Mouse (Mus musculus) hindbrain, embryonic 12.5 days (tissue): ENCODE measurements around the gene B4galnt1. TPM values are rescaled to one million over a fixed set of nuclear protein-coding genes. Genes with fewer than 3 reads are reported as not detected.

ENCODE experiments used
- ATAC-seq: fragments of 200-750 bp; cut with Nextera tagmentation; 2 replicates; pipeline ENCODE4 v1.8.0; 2017; ENCODE audit warnings: moderate TSS enrichment; ENCODE audit not compliant: low FRiP score
- H3K27ac ChIP-seq: fragments of 300-500 bp; sonication (generic); 2 replicates; pipeline ENCODE4 v1.5.1; 2016; ENCODE audit warnings: mild to moderate bottlenecking
- H3K27me3 ChIP-seq: fragments of 300-500 bp; sonication (generic); 2 replicates; pipeline ENCODE4 v1.6.1; 2016; ENCODE audit warnings: mild to moderate bottlenecking
- H3K36me3 ChIP-seq: fragments of 300-500 bp; sonication (generic); 2 replicates; pipeline ENCODE4 v1.6.1; 2016; ENCODE audit warnings: mild to moderate bottlenecking
- H3K4me1 ChIP-seq: fragments of 300-500 bp; sonication (generic); 2 replicates; pipeline ENCODE4 v1.6.1; 2016
- H3K4me2 ChIP-seq: fragments of 300-500 bp; sonication (generic); replicated peaks from 2 replicates; pipeline ENCODE4 v1.6.1; 2016; ENCODE audit warnings: mild to moderate bottlenecking
- H3K4me3 ChIP-seq: fragments of 300-500 bp; sonication (generic); 2 replicates; pipeline ENCODE4 v1.5.1; 2016; ENCODE audit warnings: mild to moderate bottlenecking
- H3K9ac ChIP-seq: fragments of 300-500 bp; sonication (generic); 2 replicates; pipeline ENCODE4 v1.6.1; 2016; ENCODE audit warnings: mild to moderate bottlenecking, moderate library complexity
- H3K9me3 ChIP-seq: fragments of 300-500 bp; sonication (generic); replicated peaks from 2 replicates; pipeline ENCODE4 v1.6.1; 2016; ENCODE audit warnings: mild to moderate bottlenecking
- WGBS: fragments of 180-500 bp; shearing (Covaris S2); methylation state at CpG from one replicate; pipeline ENCODE4 v1.1.7; 2016; 5-methylcytosine and 5-hydroxymethylcytosine counted together
- polyA plus RNA-seq: library from polyadenylated mRNA; unstranded; fragments of >200 nt; fragmentation: Nextera tagmentation; extraction: Ambion mirVana; gene quantifications from 2 replicates; pipeline ENCODE4 v1.2.1, GENCODE M21; 2016

Gene B4galnt1
- polyA plus RNA-seq = 21.6 and 25.8 TPM in 2 replicates

- WGBS = 2% methylated on average over 51 of the region's 52 CpGs
- H3K27me3 ChIP-seq = peaks cover 49% of the 10 kb centered on the region
- H3K9me3 ChIP-seq = no peaks in the 10 kb centered on the region
- H3K9ac ChIP-seq = peak within 1 kb of the TSS; percentile 87
- peak within 1 kb of the TSS; percentile 86 for H3K27ac ChIP-seq
- peak; percentile 92 for ATAC-seq
- H3K4me2 ChIP-seq = peak within 1 kb of the TSS; percentile 99
- H3K4me1 ChIP-seq = peaks cover 12% of the 10 kb centered on the region
- H3K36me3 ChIP-seq = no peaks in the 10 kb centered on the region
- peak within 1 kb of the TSS; percentile 68 for H3K4me3 ChIP-seq
These were observed at the start of gene B4galnt1 for GRCm38 (mm10) chr10:127164631-127165353. B4galnt1 (plus strand) TSS chr10:127165225.

- H3K27ac ChIP-seq = no peak overlapping the region
- no peak for ATAC-seq
- no peak overlapping the region for H3K4me3 ChIP-seq
- H3K36me3 ChIP-seq = peaks cover 44% of the 10 kb centered on the region
- H3K4me2 ChIP-seq = no peak overlapping the region
- H3K27me3 ChIP-seq = no peaks in the 10 kb centered on the region
- 94% methylated on average over 11 of the region's 11 CpGs for WGBS
- H3K9me3 ChIP-seq = no peaks in the 10 kb centered on the region
- no peak overlapping the region for H3K9ac ChIP-seq
- peaks cover 24% of the 10 kb centered on the region for H3K4me1 ChIP-seq
These were observed 46.6 kb upstream of the B4galnt1 start for GRCm38 (mm10) chr10:127118470-127118869.

- H3K27me3 ChIP-seq = no peaks in the 10 kb centered on the region
- H3K27ac ChIP-seq = no peak overlapping the region
- H3K36me3 ChIP-seq = peaks cover 41% of the 10 kb centered on the region
- no peak overlapping the region for H3K4me3 ChIP-seq
- H3K4me2 ChIP-seq = no peak overlapping the region
- 92% methylated on average over 10 of the region's 10 CpGs for WGBS
- H3K4me1 ChIP-seq = peaks cover 24% of the 10 kb centered on the region
- H3K9me3 ChIP-seq = no peaks in the 10 kb centered on the region
- ATAC-seq = no peak
- H3K9ac ChIP-seq = no peak overlapping the region
These were observed 45.8 kb upstream of the B4galnt1 start for GRCm38 (mm10) chr10:127119229-127119628.

DNA sequence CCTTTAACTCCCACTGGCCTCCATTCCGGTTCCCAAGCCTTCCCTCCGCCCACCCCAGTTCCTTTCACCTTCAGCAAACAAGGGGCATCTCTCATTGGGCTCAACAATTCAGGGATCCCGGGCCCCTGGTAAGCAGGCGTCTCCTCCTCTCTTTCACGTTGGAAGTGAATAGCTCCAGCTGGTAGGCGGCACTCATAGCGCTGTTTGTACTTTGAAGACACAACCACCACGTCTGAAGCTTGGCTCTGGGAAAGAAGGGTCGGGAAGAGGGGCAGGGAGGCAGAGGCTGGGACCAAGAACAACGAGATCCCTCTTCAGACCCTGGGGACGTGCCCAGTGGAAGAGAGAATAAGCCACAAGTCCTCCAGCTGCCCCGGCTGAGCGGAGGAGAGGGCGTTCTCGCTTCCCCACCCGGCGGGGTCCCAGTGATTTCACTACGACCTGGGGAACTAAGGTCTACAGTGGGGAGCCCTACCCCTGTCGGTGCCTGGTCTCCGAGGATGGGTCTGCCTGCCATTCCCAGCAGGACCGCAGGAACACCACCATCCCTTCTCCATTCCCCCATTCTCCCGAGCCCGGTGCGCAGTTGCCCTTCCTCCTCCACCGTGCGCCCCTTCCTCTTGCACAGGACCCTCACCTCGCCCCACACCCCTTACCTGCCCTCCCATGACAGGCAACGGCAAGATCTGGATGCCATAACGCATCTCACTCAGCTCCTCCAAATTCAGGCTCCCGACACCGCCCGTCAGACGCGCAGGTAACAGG is 44.5 kb upstream of the B4galnt1 start:
- H3K36me3 ChIP-seq = peaks cover 36% of the 10 kb centered on the region
- H3K4me2 ChIP-seq = peak overlapping the region; percentile 94
- peak overlapping the region; percentile 89 for H3K9ac ChIP-seq
- no peaks in the 10 kb centered on the region for H3K27me3 ChIP-seq
- peak overlapping the region; percentile 84 for H3K4me3 ChIP-seq
- ATAC-seq = peak; percentile 67
- no peaks in the 10 kb centered on the region for H3K9me3 ChIP-seq
- H3K27ac ChIP-seq = peak overlapping the region; percentile 66
- WGBS = 2% methylated on average over 34 of the region's 34 CpGs
- peaks cover 24% of the 10 kb centered on the region for H3K4me1 ChIP-seq

DNA sequence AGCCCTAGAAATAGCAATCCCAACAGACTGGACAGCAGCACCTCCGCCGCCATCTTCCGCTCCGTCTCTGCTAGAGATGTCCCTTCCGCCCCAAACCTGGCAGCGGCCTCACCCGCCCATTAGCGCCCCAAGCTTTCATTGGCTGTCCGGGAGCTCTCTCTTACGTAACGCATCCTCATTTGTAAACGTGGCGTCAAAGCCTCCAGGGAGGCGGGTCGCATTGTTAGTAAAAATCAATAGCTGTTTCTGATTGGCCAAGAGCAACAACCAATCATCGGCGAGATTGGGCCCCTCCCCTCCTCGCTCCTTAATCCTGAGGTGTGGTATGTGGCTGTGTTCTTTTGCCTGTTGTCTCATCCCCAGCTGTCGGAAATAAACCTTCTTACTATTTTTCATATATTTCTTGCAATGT is 44.0 kb upstream of the B4galnt1 start, which contains the start of gene Os9:
Os9 (minus strand) TSS at position 66 of the 412 bp plus-strand sequence.
- WGBS = under 1% methylated on average over 19 of the region's 19 CpGs

GRCm38 (mm10) chr10:127122018-127122417 is 43.0 kb upstream of the B4galnt1 start:
- no peak overlapping the region for H3K9ac ChIP-seq
- ATAC-seq = no peak
- H3K9me3 ChIP-seq = no peaks in the 10 kb centered on the region
- peak overlapping the region; percentile 84 for H3K4me3 ChIP-seq
- H3K4me1 ChIP-seq = peaks cover 24% of the 10 kb centered on the region
- H3K36me3 ChIP-seq = peaks cover 23% of the 10 kb centered on the region
- peak overlapping the region; percentile 94 for H3K4me2 ChIP-seq
- WGBS = 75% methylated on average over 3 of the region's 3 CpGs
- H3K27ac ChIP-seq = peak overlapping the region; percentile 85; the same call in 1 of the 2 replicates
- H3K27me3 ChIP-seq = no peaks in the 10 kb centered on the region

More for the DNA sequence above, 44.0 kb upstream of the B4galnt1 start, which contains the start of gene Os9:
- peak within 1 kb of the TSS; percentile 94 for H3K4me2 ChIP-seq
- ATAC-seq = peak; percentile 96
- H3K4me1 ChIP-seq = peaks cover 24% of the 10 kb centered on the region
- peak within 1 kb of the TSS; percentile 89 for H3K9ac ChIP-seq
- H3K9me3 ChIP-seq = no peaks in the 10 kb centered on the region
- H3K27ac ChIP-seq = peak within 1 kb of the TSS; percentile 85
- peak within 1 kb of the TSS; percentile 84 for H3K4me3 ChIP-seq
- peaks cover 30% of the 10 kb centered on the region for H3K36me3 ChIP-seq
- H3K27me3 ChIP-seq = no peaks in the 10 kb centered on the region

- peak overlapping the region; percentile 20 for H3K4me3 ChIP-seq
- H3K27ac ChIP-seq = peak overlapping the region; percentile 85
- peak overlapping the region; percentile 94 for H3K4me2 ChIP-seq
- peaks cover 14% of the 10 kb centered on the region for H3K36me3 ChIP-seq
- peaks cover 24% of the 10 kb centered on the region for H3K4me1 ChIP-seq
- 11% methylated on average over 13 of the region's 13 CpGs for WGBS
- peak; percentile 39; the same call in 1 of the 2 replicates for ATAC-seq
- H3K9ac ChIP-seq = peak overlapping the region; percentile 49
- no peaks in the 10 kb centered on the region for H3K9me3 ChIP-seq
- H3K27me3 ChIP-seq = no peaks in the 10 kb centered on the region
These were observed 42.1 kb upstream of the B4galnt1 start for GRCm38 (mm10) chr10:127122784-127123435.

GRCm38 (mm10) chr10:127123436-127123805 is 41.6 kb upstream of the B4galnt1 start:
- peaks cover 11% of the 10 kb centered on the region for H3K36me3 ChIP-seq
- peak overlapping the region; percentile 85 for H3K27ac ChIP-seq
- peaks cover 24% of the 10 kb centered on the region for H3K4me1 ChIP-seq
- ATAC-seq = no peak
- WGBS = 17% methylated on average over 4 of the region's 4 CpGs
- H3K9ac ChIP-seq = peak overlapping the region; percentile 49
- peak overlapping the region; percentile 94 for H3K4me2 ChIP-seq
- peak overlapping the region; percentile 20 for H3K4me3 ChIP-seq
- H3K27me3 ChIP-seq = no peaks in the 10 kb centered on the region
- H3K9me3 ChIP-seq = no peaks in the 10 kb centered on the region

- H3K36me3 ChIP-seq = no peaks in the 10 kb centered on the region
- H3K9me3 ChIP-seq = no peaks in the 10 kb centered on the region
- H3K9ac ChIP-seq = no peak overlapping the region
- ATAC-seq = no peak
- peaks cover 15% of the 10 kb centered on the region for H3K4me1 ChIP-seq
- WGBS = 74% methylated on average over 9 of the region's 9 CpGs
- H3K27me3 ChIP-seq = no peaks in the 10 kb centered on the region
- no peak overlapping the region for H3K27ac ChIP-seq
- no peak overlapping the region for H3K4me3 ChIP-seq
- H3K4me2 ChIP-seq = no peak overlapping the region
These were observed 39.6 kb upstream of the B4galnt1 start for GRCm38 (mm10) chr10:127125210-127126001.

- no peak for ATAC-seq
These were observed 38.4 kb upstream of the B4galnt1 start for GRCm38 (mm10) chr10:127126579-127126978.

GRCm38 (mm10) chr10:127127711-127128279 is 37.2 kb upstream of the B4galnt1 start:
- 83% methylated on average over 7 of the region's 7 CpGs for WGBS
- no peak overlapping the region for H3K4me2 ChIP-seq
- H3K4me1 ChIP-seq = peaks cover 6% of the 10 kb centered on the region
- no peak overlapping the region for H3K9ac ChIP-seq
- no peak for ATAC-seq
- no peaks in the 10 kb centered on the region for H3K36me3 ChIP-seq
- no peaks in the 10 kb centered on the region for H3K9me3 ChIP-seq
- no peaks in the 10 kb centered on the region for H3K27me3 ChIP-seq
- H3K4me3 ChIP-seq = no peak overlapping the region
- H3K27ac ChIP-seq = no peak overlapping the region

More at GRCm38 (mm10) chr10:127126579-127126978, 38.4 kb upstream of the B4galnt1 start:
- Histone ChIP-seq H3K36me3 (no peaks in the 10 kb centered on the region), H3K4me1 (peaks cover 13% of the 10 kb centered on the region), H3K9me3 (no peaks in the 10 kb centered on the region), H3K27ac (no peak overlapping the region), H3K27me3 (no peaks in the 10 kb centered on the region), H3K4me2 (no peak overlapping the region), H3K9ac (no peak overlapping the region), H3K4me3 (no peak overlapping the region)
- WGBS = 83% methylated on average over 5 of the region's 5 CpGs
